Mouse (Mus musculus) MEL (cell line): Measurements from ENCODE around the gene Ccdc88b.

Source experiments
- CTCF ChIP-seq, 3 experiments: IDR thresholded peaks in 2 of 3; conservative IDR thresholded peaks in 1 of 3; 2 replicates each; pipeline ENCODE4 v1.5.1; 2011 to 2012; ENCODE audit warnings: low read length in 3 of 3, low read depth in 2 of 3, mild to moderate bottlenecking in 2 of 3, improper control_type of control experiment in 1 of 3, inconsistent platforms in 1 of 3, mixed read lengths in 1 of 3, moderate library complexity in 1 of 3; ENCODE audit not compliant: control insufficient read depth in 1 of 3, insufficient read depth in 1 of 3, poor library complexity in 1 of 3, severe bottlenecking in 1 of 3
- EP300 ChIP-seq, 2 experiments: IDR thresholded peaks; 2 replicates each; pipeline ENCODE4 v1.6.1; 2011; ENCODE audit warnings: improper control_type of control experiment in 2 of 2, low read length in 2 of 2, low read depth in 1 of 2, mild to moderate bottlenecking in 1 of 2
- GATA1 ChIP-seq: IDR thresholded peaks from 2 replicates; pipeline ENCODE4 v1.6.1; 2011; ENCODE audit warnings: low read depth, low read length, improper control_type of control experiment
- MXI1 ChIP-seq: IDR thresholded peaks from 2 replicates; pipeline ENCODE4 v1.6.1; 2011; ENCODE audit warnings: mild to moderate bottlenecking, low read depth, low read length, improper control_type of control experiment
- RCOR1 ChIP-seq: IDR thresholded peaks from 2 replicates; pipeline ENCODE4 v1.6.1; 2012; ENCODE audit warnings: low read depth, mild to moderate bottlenecking, inconsistent platforms, low read length, improper control_type of control experiment
- SIN3A ChIP-seq: IDR thresholded peaks from 2 replicates; pipeline ENCODE4 v1.6.1; 2012; ENCODE audit warnings: low read length, improper control_type of control experiment, inconsistent platforms
- TCF12 ChIP-seq: IDR thresholded peaks from 2 replicates; pipeline ENCODE4 v1.6.1; 2014; ENCODE audit warnings: low read depth, mild to moderate bottlenecking, inconsistent platforms, low read length, improper control_type of control experiment, moderate library complexity
- USF2 ChIP-seq, 2 experiments: IDR thresholded peaks; 2 replicates each; pipeline ENCODE4 v1.6.1; 2011 to 2012; ENCODE audit warnings: improper control_type of control experiment in 2 of 2, low read length in 2 of 2, borderline replicate concordance in 1 of 2, inconsistent platforms in 1 of 2, low read depth in 1 of 2, mild to moderate bottlenecking in 1 of 2; ENCODE audit not compliant: insufficient read depth in 1 of 2
- ZMIZ1 ChIP-seq: IDR thresholded peaks from 2 replicates; pipeline ENCODE4 v1.6.1; 2012; ENCODE audit warnings: low read depth, mild to moderate bottlenecking, inconsistent platforms, low read length, improper control_type of control experiment, moderate library complexity

DNA sequence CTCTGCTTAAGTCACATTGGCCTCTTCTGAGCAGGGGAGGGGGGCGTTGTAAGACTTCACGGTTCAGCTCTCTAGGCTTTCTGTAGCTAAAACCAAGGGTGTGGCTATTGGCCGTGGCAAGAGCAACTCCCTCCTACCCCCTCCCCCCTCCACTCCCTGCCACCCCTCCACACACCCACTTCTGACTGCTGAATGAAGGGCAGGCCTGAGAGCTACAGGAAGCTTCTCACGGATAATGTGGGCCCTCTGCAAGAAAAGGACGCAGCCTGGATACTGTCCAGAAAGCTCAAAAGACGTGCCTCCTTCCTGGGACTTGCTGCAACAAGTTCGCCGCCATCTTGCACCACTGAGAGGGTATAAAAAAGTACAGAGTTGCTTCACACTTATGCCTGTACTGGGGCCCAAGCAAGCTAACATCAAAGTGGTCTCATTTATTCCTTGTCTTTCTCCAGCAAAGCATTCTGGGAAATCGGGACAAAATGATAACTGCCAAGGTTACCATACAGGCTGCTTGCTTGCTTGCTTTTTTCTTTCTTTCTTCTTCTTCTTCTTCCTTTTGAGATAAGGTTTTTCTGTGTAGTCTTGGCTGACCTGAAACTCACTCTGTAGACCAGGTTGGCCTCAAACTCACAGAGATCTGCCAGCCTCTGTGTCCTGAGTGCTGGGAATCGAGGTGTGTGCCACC lies 38.7 kb downstream of the Ccdc88b start:
- peak; percentile 42 for TF ChIP-seq SIN3A
- TF ChIP-seq USF2 (IDR thresholded peaks at IDR 0.05; ENCODE audit: borderline replicate concordance in 1 of 2, insufficient read depth in 1 of 2, low read depth in 1 of 2, low read length in 2 of 2), result no peak
- TF ChIP-seq TCF12, result no peak
- peak; percentile 49; the same call in 1 of the 2 replicates for TF ChIP-seq ZMIZ1
- no peak for TF ChIP-seq RCOR1
- no peak for TF ChIP-seq EP300 (IDR thresholded peaks at IDR 0.05; ENCODE audit: low read depth in 1 of 2, low read length in 2 of 2)
- TF ChIP-seq CTCF (IDR thresholded peaks at IDR 0.05 in 2 of 3, conservative IDR thresholded peaks at IDR 0.05 in 1 of 3; ENCODE audit: control insufficient read depth in 1 of 3, insufficient read depth in 1 of 3, low read depth in 2 of 3, low read length in 3 of 3, poor library complexity in 1 of 3, severe bottlenecking in 1 of 3), result no peak
- no peak; the same call in 1 of the 2 replicates for TF ChIP-seq MXI1
- TF ChIP-seq GATA1, result peak; percentile 81
